Mouse (Mus musculus): ENCODE measurements at regions not wholly inside any gene's neighbourhood (a gene's known extent, or its start where the extent isn't known, plus 50 kb on each side); places are given as distances from the start of the nearest gene placed in this dataset.

- DNase-seq, result no peak
- intact Hi-C loops (cut with DNase I), result no loop called here
Observed at GRCm38 (mm10) chr19:22027577-22027976, 111.3 kb upstream of the Trpm3 start.

DNA sequence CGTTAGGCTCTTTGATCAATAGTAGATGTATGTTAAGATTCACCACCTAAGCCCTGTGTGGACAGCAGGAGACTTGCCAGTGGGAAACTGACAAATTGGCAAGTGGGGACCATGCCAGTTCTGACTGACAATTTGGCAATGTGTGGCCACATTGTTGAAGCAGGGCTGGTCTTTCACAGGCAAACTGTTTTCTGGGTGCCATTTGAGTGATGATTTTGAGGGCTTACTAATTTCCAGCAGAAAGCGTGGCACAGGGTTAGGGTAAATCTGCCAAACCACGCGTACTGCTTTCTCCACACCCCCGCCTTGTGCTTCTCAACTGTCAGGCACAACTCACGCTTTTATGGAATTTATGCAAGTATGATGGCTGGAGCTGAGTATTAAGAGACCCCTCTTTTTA lies 91.2 kb upstream of the Trpm3 start:
- intact Hi-C loops (cut with DNase I), result no loop called here
- DNase-seq, result no peak

DNA sequence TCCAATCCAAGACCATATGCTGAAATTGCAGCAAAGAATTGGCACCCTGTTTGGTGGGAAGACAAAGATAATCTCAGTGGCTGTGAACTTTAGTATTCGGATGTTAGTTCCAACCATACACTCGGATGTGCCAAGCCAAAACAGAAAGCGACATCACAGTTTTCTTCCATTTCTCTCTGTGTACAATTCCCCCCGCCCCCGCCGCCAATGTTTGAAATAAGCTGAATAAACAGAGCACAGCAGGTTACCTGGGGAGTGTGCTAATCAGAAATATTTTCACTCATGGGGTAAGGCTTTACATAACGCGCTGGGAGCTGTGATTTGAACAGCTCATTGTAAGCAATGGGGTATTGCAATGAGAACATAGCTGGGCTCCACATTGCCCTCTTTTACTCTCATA lies 72.5 kb upstream of the Trpm3 start:
- DNase-seq, result no peak
- intact Hi-C loops (cut with DNase I), result no loop called here

DNA sequence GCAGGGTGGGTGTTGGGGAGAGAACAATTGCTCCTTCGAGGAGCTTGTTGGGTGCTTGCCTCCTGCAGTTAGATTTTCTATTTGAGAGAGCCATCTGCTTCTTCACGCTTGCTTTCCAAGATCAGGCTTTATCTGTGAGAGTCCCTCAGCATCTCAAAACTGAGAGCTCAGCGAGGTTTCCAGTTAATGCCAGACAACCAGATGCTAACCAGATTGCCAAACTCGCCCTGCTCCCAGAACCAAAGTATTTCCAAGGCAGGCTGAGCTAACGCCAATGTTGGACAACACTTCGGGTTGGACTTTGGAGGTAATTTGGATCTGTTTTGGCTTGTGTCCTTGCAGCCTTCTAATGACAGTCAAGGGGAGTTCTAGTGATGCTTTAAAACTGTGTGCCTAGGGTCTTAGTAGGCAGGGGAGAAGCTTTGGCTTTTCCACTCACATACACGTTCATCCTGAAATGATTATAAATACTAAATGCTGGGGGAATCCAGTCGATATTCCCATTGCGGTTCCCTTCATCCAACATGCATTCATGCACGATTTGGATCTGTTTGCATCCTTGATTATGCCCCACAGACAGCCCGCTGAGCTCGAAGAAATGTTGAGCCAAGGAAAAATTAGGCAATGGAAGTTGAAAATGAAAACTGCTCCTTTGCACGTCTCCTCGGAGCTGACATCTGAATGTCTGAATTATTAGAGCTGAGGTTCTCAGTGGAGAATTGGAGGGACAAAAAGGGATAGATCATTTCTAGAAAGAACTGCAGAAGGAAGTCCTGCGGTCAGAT lies 68.4 kb upstream of the Trpm3 start:
- DNase-seq, result no peak
- intact Hi-C loops (cut with DNase I), result no loop called here

DNA sequence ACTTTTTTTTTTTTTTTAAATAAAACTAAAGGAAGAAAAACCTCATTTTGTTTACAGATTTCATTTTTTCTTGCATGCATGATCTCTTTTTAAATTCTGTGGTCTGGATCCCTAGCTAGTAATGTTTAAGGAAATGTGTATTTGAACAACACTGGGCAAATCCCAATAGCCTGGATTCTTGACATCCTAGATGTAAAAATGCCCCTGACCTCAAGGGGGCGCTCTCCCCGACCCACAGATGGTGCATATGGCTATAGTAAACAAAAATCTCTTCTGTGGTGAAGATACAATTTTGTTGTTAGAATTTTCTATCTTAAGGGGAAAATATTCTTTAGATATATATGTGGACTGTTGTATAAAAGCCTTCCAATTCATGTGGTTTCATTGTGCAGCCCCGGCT lies 67.1 kb upstream of the Trpm3 start:
- no peak for DNase-seq
- intact Hi-C loops (cut with DNase I), result no loop called here

- intact Hi-C loops (cut with DNase I), result no loop called here
- peak; percentile 4 to 14 for DNase-seq
Observed at GRCm38 (mm10) chr19:22074042-22074441, 64.8 kb upstream of the Trpm3 start.

GRCm38 (mm10) chr19:22081448-22081847 lies 57.4 kb upstream of the Trpm3 start:
- DNase-seq, result no peak
- intact Hi-C loops (cut with DNase I), result no loop called here

All from heart, postnatal 10 days (tissue).